Mouse (Mus musculus): ENCODE measurements around the gene Col5a1.

DNA sequence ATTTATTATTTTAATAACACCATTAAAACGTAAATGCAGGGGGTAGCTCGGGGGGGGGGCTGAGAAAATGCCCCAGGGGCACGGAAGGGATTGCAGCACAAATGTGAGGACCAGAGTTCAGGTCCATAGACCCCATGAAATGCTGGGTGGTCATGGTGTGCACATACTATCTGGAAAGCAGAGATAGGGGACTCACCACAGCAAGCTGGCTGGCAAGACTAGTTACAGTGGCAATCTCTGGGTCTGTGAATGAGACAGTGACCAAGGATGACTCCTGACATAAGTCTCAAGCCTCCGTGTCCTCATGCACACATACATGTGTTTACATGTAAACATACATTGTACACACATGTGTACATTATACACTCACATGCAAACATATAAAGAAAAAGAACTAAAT lies 90.3 kb downstream of the Col5a1 start:
- TF ChIP-seq CTCF (conservative IDR thresholded peaks at IDR 0.05; ENCODE audit: low read length) (no peak), NANOG (IDR thresholded peaks at IDR 0.05; ENCODE audit: borderline replicate concordance, low read length) (no peak), POU5F1 (IDR thresholded peaks at IDR 0.05; ENCODE audit: borderline replicate concordance, low read length) (no peak)
